Mouse (Mus musculus) forebrain, postnatal 0 days (tissue): ENCODE results near the gene Prrt2. TPM values are rescaled to one million over a fixed set of nuclear protein-coding genes. Genes with fewer than 3 reads are reported as not detected.
A peak's percentile ranks its signal among the peaks of the same experiment; 100 is the strongest.

Experiments used
- ATAC-seq: fragments of 200-750 bp; cut with Nextera tagmentation; 2 replicates; pipeline ENCODE4 v1.8.0; 2017; ENCODE audit warnings: mild to moderate bottlenecking, moderate library complexity
- DNase-seq: peaks from one replicate; pipeline ENCODE4 v3.0.0-alpha.2; 2015
- H3K27ac ChIP-seq: fragments of 300-500 bp; sonication (generic); 2 replicates; pipeline ENCODE4 v1.5.1; 2014; ENCODE audit warnings: low read depth, mild to moderate bottlenecking, antibody characterized with exemption, low read length, moderate library complexity, mixed read lengths
- H3K27me3 ChIP-seq: fragments of 300-500 bp; sonication (generic); 2 replicates; pipeline ENCODE4 v1.6.1; 2014; ENCODE audit warnings: mild to moderate bottlenecking, low read length, mixed read lengths; ENCODE audit not compliant: insufficient read depth
- H3K36me3 ChIP-seq: fragments of 300-500 bp; sonication (generic); 2 replicates; pipeline ENCODE4 v1.6.1; 2014; ENCODE audit warnings: mild to moderate bottlenecking, moderate library complexity; ENCODE audit not compliant: insufficient read depth
- H3K4me1 ChIP-seq: fragments of 300-500 bp; sonication (generic); 2 replicates; pipeline ENCODE4 v1.6.1; 2014; ENCODE audit warnings: antibody characterized with exemption; ENCODE audit not compliant: insufficient read depth
- H3K4me2 ChIP-seq: fragments of 300-500 bp; sonication (generic); 2 replicates; pipeline ENCODE4 v1.6.1; 2014; ENCODE audit warnings: low read depth, mild to moderate bottlenecking, moderate library complexity
- H3K4me3 ChIP-seq: fragments of 300-500 bp; sonication (generic); 2 replicates; pipeline ENCODE4 v1.5.1; 2014; ENCODE audit warnings: low read depth, low read length, mixed read lengths
- H3K9ac ChIP-seq: fragments of 300-500 bp; sonication (generic); 2 replicates; pipeline ENCODE4 v1.6.1; 2014; ENCODE audit warnings: mild to moderate bottlenecking
- H3K9me3 ChIP-seq: fragments of 300-500 bp; sonication (generic); 2 replicates; pipeline ENCODE4 v1.6.1; 2016; ENCODE audit warnings: low read length
- CTCF ChIP-seq: sonication (generic); IDR thresholded peaks from 2 replicates; pipeline ENCODE4 v1.5.1; 2016; ENCODE audit warnings: antibody characterized with exemption, control low read depth, low read depth
- WGBS: fragments of 180-500 bp; shearing (Covaris S2); extraction: QIAGEN DNeasy Blood & Tissue Kit; methylation state at CpG from one replicate; pipeline ENCODE4 v1.1.7; 2014; 5-methylcytosine and 5-hydroxymethylcytosine counted together
- microRNA-seq, 2 experiments: library from miRNA; unstranded; fragments of <30 nt; microRNA quantifications; one replicate each; pipeline ENCODE4; 2016
- polyA plus RNA-seq: library from polyadenylated mRNA; unstranded; fragments of >200 nt; fragmentation: Nextera tagmentation; extraction: Ambion mirVana; gene quantifications from 2 replicates; pipeline ENCODE4 v1.2.1, GENCODE M21; 2015
- total RNA-seq: library from RNA; depleted of rRNA; stranded (reverse); fragments of >200 nt; gene quantifications from 2 replicates; pipeline ENCODE4 v1.2.3, GENCODE M21; 2014; rRNA removed

Gene Prrt2
- total and polyA plus RNA-seq, 2 experiments from 2014 or later, result 77.8 to 84.1 TPM

DNA sequence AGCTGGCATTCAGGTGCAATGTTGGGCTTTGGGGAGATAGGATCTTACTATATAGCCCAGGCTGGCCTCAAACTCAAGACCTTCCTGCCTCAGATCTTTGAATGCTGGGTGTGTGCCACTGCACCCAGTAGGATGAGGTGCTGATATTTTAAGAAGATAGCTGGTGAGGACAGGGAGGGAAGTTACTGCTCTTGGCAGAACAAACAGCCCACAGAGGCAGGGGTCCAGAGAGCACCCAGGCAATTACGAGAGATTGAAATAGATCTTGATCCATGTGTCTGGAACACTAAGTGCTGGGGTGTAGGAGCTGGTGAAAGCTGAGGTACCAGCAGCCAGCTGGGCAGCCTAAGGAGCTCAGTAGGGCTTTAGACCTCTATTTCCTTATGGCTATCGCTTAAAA, 39.4 kb downstream of the Prrt2 start:
- no peak overlapping the region for H3K9ac ChIP-seq
- WGBS, result 93% methylated on average over 2 of the region's 2 CpGs
- ATAC-seq (no peak), DNase-seq (no peak)
- 0 out of 2 replicates have a peak, but pooled peaks cover 7% of the 10 kb centered on the region for H3K4me1 ChIP-seq
- H3K27me3 ChIP-seq, result no peaks in the 10 kb centered on the region
- no peak overlapping the region for H3K4me2 ChIP-seq
- no peak overlapping the region for H3K27ac ChIP-seq
- TF ChIP-seq CTCF, result no peak
- no peak overlapping the region for H3K4me3 ChIP-seq
- no peaks in the 10 kb centered on the region for H3K9me3 ChIP-seq
- peaks cover 36% of the 10 kb centered on the region for H3K36me3 ChIP-seq

DNA sequence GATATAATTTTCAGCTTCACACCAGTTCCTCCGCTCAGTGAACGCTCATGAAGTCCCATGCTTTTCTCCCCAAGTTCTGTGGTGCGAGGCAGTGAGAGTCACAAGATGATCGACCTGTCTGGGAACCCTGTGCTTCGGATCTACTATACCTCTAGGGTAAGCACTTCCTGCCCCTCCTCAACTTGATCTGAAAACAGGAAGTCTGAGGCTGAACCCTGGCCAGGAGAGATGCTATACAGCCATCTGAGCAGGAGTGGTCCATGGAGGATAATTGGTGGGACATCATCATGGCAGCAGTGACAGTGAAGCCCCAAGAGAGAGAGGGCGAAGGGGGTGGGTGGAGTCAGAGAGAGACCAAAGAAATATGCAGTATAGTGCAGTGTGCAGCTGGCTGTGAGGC, 42.2 kb downstream of the Prrt2 start:
- Histone ChIP-seq H3K9me3 (no peaks in the 10 kb centered on the region), H3K36me3 (peaks cover 36% of the 10 kb centered on the region), H3K9ac (no peak overlapping the region), H3K4me3 (no peak overlapping the region), H3K27ac (no peak overlapping the region), H3K4me1 (0 out of 2 replicates have a peak, but pooled peaks cover 4% of the 10 kb centered on the region), H3K27me3 (no peaks in the 10 kb centered on the region), H3K4me2 (no peak overlapping the region)
- WGBS, result 98% methylated on average over 6 of the region's 6 CpGs
- DNase-seq, result no peak
- TF ChIP-seq CTCF, result no peak
- ATAC-seq, result no peak

GRCm38 (mm10) chr7:126976878-126977459, 44.0 kb downstream of the Prrt2 start:
- 28% methylated on average over 14 of the region's 14 CpGs for WGBS
- no peak for ATAC-seq
- H3K4me3 ChIP-seq, result peak overlapping the region; percentile 95

GRCm38 (mm10) chr7:126975950-126976866, 44.8 kb downstream of the Prrt2 start, which contains the start of gene Cdiptos:
Gene Cdiptos (minus strand): TSS chr7:126976098.
- peak; percentile 99 for TF ChIP-seq CTCF
- ATAC-seq (peak; percentile 98), DNase-seq (peak; percentile 99)
- H3K4me1 ChIP-seq, result 0 out of 2 replicates have a peak, but pooled peaks cover 4% of the 10 kb centered on the region
- H3K9me3 ChIP-seq, result no peaks in the 10 kb centered on the region
- peak within 1 kb of the TSS; percentile 99 for H3K9ac ChIP-seq
- peaks cover 34% of the 10 kb centered on the region for H3K36me3 ChIP-seq
- 1% methylated on average over 55 of the region's 55 CpGs for WGBS
- H3K4me3 ChIP-seq, result peak within 1 kb of the TSS; percentile 95
- peak within 1 kb of the TSS; percentile 90 for H3K4me2 ChIP-seq
- no peaks in the 10 kb centered on the region for H3K27me3 ChIP-seq
- H3K27ac ChIP-seq, result peak within 1 kb of the TSS; percentile 99

More at GRCm38 (mm10) chr7:126976878-126977459, 44.0 kb downstream of the Prrt2 start:
- H3K36me3 ChIP-seq, result peaks cover 39% of the 10 kb centered on the region
- DNase-seq, result peak; percentile 12
- peak overlapping the region; percentile 99 for H3K9ac ChIP-seq
- H3K9me3 ChIP-seq, result no peaks in the 10 kb centered on the region
- H3K4me2 ChIP-seq, result peak overlapping the region; percentile 90
- 0 out of 2 replicates have a peak, but pooled peaks cover 4% of the 10 kb centered on the region for H3K4me1 ChIP-seq
- TF ChIP-seq CTCF, result no peak
- no peaks in the 10 kb centered on the region for H3K27me3 ChIP-seq
- H3K27ac ChIP-seq, result peak overlapping the region; percentile 99

- peak within 1 kb of the TSS; percentile 99 for H3K9ac ChIP-seq
- no peak for TF ChIP-seq CTCF
- no peaks in the 10 kb centered on the region for H3K9me3 ChIP-seq
- peak within 1 kb of the TSS; percentile 99 for H3K27ac ChIP-seq
- H3K4me2 ChIP-seq, result peak within 1 kb of the TSS; percentile 90
- peak within 1 kb of the TSS; percentile 95 for H3K4me3 ChIP-seq
- H3K36me3 ChIP-seq, result peaks cover 39% of the 10 kb centered on the region
- ATAC-seq (no peak), DNase-seq (no peak)
- H3K4me1 ChIP-seq, result 0 out of 2 replicates have a peak, but pooled peaks cover 4% of the 10 kb centered on the region
- no peaks in the 10 kb centered on the region for H3K27me3 ChIP-seq
- 6% methylated on average over 1 of the region's 1 CpGs for WGBS
Observed at GRCm38 (mm10) chr7:126975893-126975949, 45.3 kb downstream of the Prrt2 start, which contains the start of gene Cdipt. Gene Cdipt (plus strand): TSS chr7:126975914.

- Histone ChIP-seq H3K9ac (peak overlapping the region; percentile 99; the same call in 1 of the 2 replicates), H3K27me3 (no peaks in the 10 kb centered on the region), H3K27ac (no peak overlapping the region), H3K4me3 (no peak overlapping the region; the same call in 1 of the 2 replicates), H3K4me1 (0 out of 2 replicates have a peak, but pooled peaks cover 4% of the 10 kb centered on the region), H3K4me2 (peak overlapping the region; percentile 90), H3K36me3 (peaks cover 40% of the 10 kb centered on the region), H3K9me3 (no peaks in the 10 kb centered on the region)
- WGBS, result 11% methylated on average over 8 of the region's 8 CpGs
- DNase-seq (no peak), ATAC-seq (no peak)
- no peak for TF ChIP-seq CTCF
Observed at GRCm38 (mm10) chr7:126975493-126975892, 45.5 kb downstream of the Prrt2 start.

Small RNA genes within 50 kb of the gene (microRNA-seq; reads per million reads assigned to microRNA genes)
- 0 reads per million in 2 experiments for gene Gm44343

Other genes starting within 250 kb of the Prrt2 start
Only the 30 nearest of the 32 such genes appear.
- 114 and 119 TPM in 2 replicates for gene Ppp4c, start 228.7 kb downstream of the Prrt2 start, total RNA-seq
- 161 and 172 TPM in 2 replicates for gene Ppp4c, start 228.7 kb downstream of the Prrt2 start, polyA plus RNA-seq
- gene Fam57b, start 223.5 kb downstream of the Prrt2 start, total RNA-seq, result 33.2 and 34.4 TPM in 2 replicates
- gene Fam57b, start 223.5 kb downstream of the Prrt2 start, polyA plus RNA-seq, result 39.0 and 42.6 TPM in 2 replicates
- not detected in 2 replicates for gene 4930451I11Rik, start 189.6 kb downstream of the Prrt2 start, total RNA-seq
- 0.62 TPM in 1 of 2 replicates, not detected in the other for gene 4930451I11Rik, start 189.6 kb downstream of the Prrt2 start, polyA plus RNA-seq
- 35.7 and 148 TPM in 2 replicates for gene Doc2a, start 173.8 kb downstream of the Prrt2 start, total RNA-seq
- 31.5 and 32.5 TPM in 2 replicates for gene Doc2a, start 173.8 kb downstream of the Prrt2 start, polyA plus RNA-seq
- 11.7 and 21.3 TPM in 2 replicates for gene Hirip3, start 159.2 kb downstream of the Prrt2 start, total RNA-seq
- gene Hirip3, start 159.2 kb downstream of the Prrt2 start, polyA plus RNA-seq, result 9.9 and 19.5 TPM in 2 replicates
- 62.8 and 69.9 TPM in 2 replicates for gene Ino80e, start 158.8 kb downstream of the Prrt2 start, total RNA-seq
- 102 and 107 TPM in 2 replicates for gene Ino80e, start 158.8 kb downstream of the Prrt2 start, polyA plus RNA-seq
- gene Taok2, start 136.5 kb downstream of the Prrt2 start, total RNA-seq, result 100 and 110 TPM in 2 replicates
- 30.5 and 42.6 TPM in 2 replicates for gene Taok2, start 136.5 kb downstream of the Prrt2 start, polyA plus RNA-seq
- gene Tmem219, start 98.3 kb downstream of the Prrt2 start, total RNA-seq, result 22.8 and 23.8 TPM in 2 replicates
- 44.7 and 45.4 TPM in 2 replicates for gene Tmem219, start 98.3 kb downstream of the Prrt2 start, polyA plus RNA-seq
- gene Kctd13, start 92.3 kb downstream of the Prrt2 start, total RNA-seq, result 140 and 142 TPM in 2 replicates
- gene Kctd13, start 92.3 kb downstream of the Prrt2 start, polyA plus RNA-seq, result 218 and 222 TPM in 2 replicates
- gene Asphd1, start 71.6 kb downstream of the Prrt2 start, total RNA-seq, result 14.3 and 37.2 TPM in 2 replicates
- gene Asphd1, start 71.6 kb downstream of the Prrt2 start, polyA plus RNA-seq, result 10.3 and 13.6 TPM in 2 replicates
- gene Sez6l2, start 70.6 kb downstream of the Prrt2 start, total RNA-seq, result 104 and 160 TPM in 2 replicates
- gene Sez6l2, start 70.6 kb downstream of the Prrt2 start, polyA plus RNA-seq, result 38.3 and 45.3 TPM in 2 replicates
- 120 and 158 TPM in 2 replicates for gene Cdipt, start 45.3 kb downstream of the Prrt2 start, total RNA-seq
- gene Cdipt, start 45.3 kb downstream of the Prrt2 start, polyA plus RNA-seq, result 134 and 137 TPM in 2 replicates
- gene Cdiptos, start 45.1 kb downstream of the Prrt2 start, total RNA-seq, result not detected in 2 replicates
- 0.53 and 0.62 TPM in 2 replicates for gene Cdiptos, start 45.1 kb downstream of the Prrt2 start, polyA plus RNA-seq
- gene Mvp, start 6.6 kb downstream of the Prrt2 start, total RNA-seq, result 4.8 and 6.9 TPM in 2 replicates
- 3.3 and 3.4 TPM in 2 replicates for gene Mvp, start 6.6 kb downstream of the Prrt2 start, polyA plus RNA-seq
- gene Pagr1b, start 4.7 kb downstream of the Prrt2 start, total RNA-seq, result 3.8 TPM in 1 of 2 replicates, not detected in the other
- gene Pagr1b, start 4.7 kb downstream of the Prrt2 start, polyA plus RNA-seq, result 1.0 TPM in 1 of 2 replicates, not detected in the other
- gene Pagr1a, start 3.9 kb downstream of the Prrt2 start, total RNA-seq, result 19.2 and 21.9 TPM in 2 replicates
- gene Pagr1a, start 3.9 kb downstream of the Prrt2 start, polyA plus RNA-seq, result 18.1 and 31.6 TPM in 2 replicates
- gene Gm42742, start 114 bp downstream of the Prrt2 start, total RNA-seq, result 49.1 and 53.6 TPM in 2 replicates
- gene Gm42742, start 114 bp downstream of the Prrt2 start, polyA plus RNA-seq, result 36.7 and 42.2 TPM in 2 replicates
- gene Maz, start 5.8 kb upstream of the Prrt2 start, total RNA-seq, result 176 and 200 TPM in 2 replicates
- gene Maz, start 5.8 kb upstream of the Prrt2 start, polyA plus RNA-seq, result 69.5 and 73.9 TPM in 2 replicates
- gene Kif22, start 21.3 kb upstream of the Prrt2 start, total RNA-seq, result 6.2 and 6.5 TPM in 2 replicates
- gene Kif22, start 21.3 kb upstream of the Prrt2 start, polyA plus RNA-seq, result 16.6 and 17.3 TPM in 2 replicates
- gene Zg16, start 66.1 kb upstream of the Prrt2 start, total RNA-seq, result not detected in 2 replicates
- gene Zg16, start 66.1 kb upstream of the Prrt2 start, polyA plus RNA-seq, result not detected in 2 replicates
- gene AI467606, start 70.1 kb upstream of the Prrt2 start, total RNA-seq, result 1.4 and 1.5 TPM in 2 replicates
- gene AI467606, start 70.1 kb upstream of the Prrt2 start, polyA plus RNA-seq, result 1.1 and 1.3 TPM in 2 replicates
- 0.54 and 0.90 TPM in 2 replicates for gene Qprt, start 101.0 kb upstream of the Prrt2 start, total RNA-seq
- 0.84 and 1.2 TPM in 2 replicates for gene Qprt, start 101.0 kb upstream of the Prrt2 start, polyA plus RNA-seq
- 0.14 and 0.15 TPM in 2 replicates for gene Spn, start 116.6 kb upstream of the Prrt2 start, total RNA-seq
- gene Spn, start 116.6 kb upstream of the Prrt2 start, polyA plus RNA-seq, result 0.10 TPM in 1 of 2 replicates, not detected in the other
- gene Cd2bp2, start 174.8 kb upstream of the Prrt2 start, total RNA-seq, result 89.9 and 131 TPM in 2 replicates
- 55.0 and 67.5 TPM in 2 replicates for gene Cd2bp2, start 174.8 kb upstream of the Prrt2 start, polyA plus RNA-seq
- 63.8 and 68.7 TPM in 2 replicates for gene Tbc1d10b, start 187.3 kb upstream of the Prrt2 start, total RNA-seq
- gene Tbc1d10b, start 187.3 kb upstream of the Prrt2 start, polyA plus RNA-seq, result 18.1 and 24.8 TPM in 2 replicates
- gene Mylpf, start 187.7 kb upstream of the Prrt2 start, total RNA-seq, result 0.52 and 1.6 TPM in 2 replicates
- gene Mylpf, start 187.7 kb upstream of the Prrt2 start, polyA plus RNA-seq, result 1.8 and 3.2 TPM in 2 replicates
- 34.3 and 46.6 TPM in 2 replicates for gene Zfp553, start 211.8 kb upstream of the Prrt2 start, total RNA-seq
- gene Zfp553, start 211.8 kb upstream of the Prrt2 start, polyA plus RNA-seq, result 29.8 and 35.9 TPM in 2 replicates
- gene Sept1, start 211.9 kb upstream of the Prrt2 start, total RNA-seq, result 6.5 and 8.0 TPM in 2 replicates
- gene Sept1, start 211.9 kb upstream of the Prrt2 start, polyA plus RNA-seq, result 5.6 and 6.7 TPM in 2 replicates
- gene Zfp771, start 223.1 kb upstream of the Prrt2 start, total RNA-seq, result 65.2 and 65.7 TPM in 2 replicates
- gene Zfp771, start 223.1 kb upstream of the Prrt2 start, polyA plus RNA-seq, result 75.1 and 75.9 TPM in 2 replicates
- gene Dctpp1, start 239.5 kb upstream of the Prrt2 start, total RNA-seq, result 90.8 and 122 TPM in 2 replicates
- 138 and 183 TPM in 2 replicates for gene Dctpp1, start 239.5 kb upstream of the Prrt2 start, polyA plus RNA-seq